20 mouse cellular contexts compared by ENCODE assay signal in the genomic region with DNA sequence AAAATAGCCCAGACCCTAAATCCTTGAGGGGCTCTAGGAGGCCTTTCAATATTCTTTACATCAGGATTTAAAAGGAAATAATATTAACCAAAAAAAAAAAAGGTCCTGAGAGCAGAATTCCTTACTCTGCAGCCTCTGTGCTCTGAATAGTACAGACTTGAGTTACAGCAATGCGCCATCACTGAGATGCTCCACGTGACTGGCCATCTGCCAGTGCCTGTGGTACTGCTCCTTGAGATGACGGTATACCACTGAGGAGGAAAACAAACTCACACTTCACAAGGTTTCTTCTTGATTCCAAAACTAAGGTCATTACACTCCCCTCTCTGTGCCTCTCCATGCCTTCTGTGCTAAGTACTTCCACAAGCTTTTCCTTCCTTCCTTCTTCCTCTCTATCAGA.
A peak's percentile ranks its signal among the peaks of the same experiment; 100 is the strongest.
DNase-seq lines count a peak whose midpoint lies in the region; ATAC-seq and TF ChIP-seq lines count a peak whose summit lies in the region.
"Had no signal": no experiment of that assay in that cellular context is flagged by ENCODE, and none has a peak within 500 bp of the region (broad histone marks: within the 10 kb centered on the region; RNA-seq: fewer than 3 reads in every experiment).

No protein-coding gene starts in this region.

- TF ChIP-seq CTCF in lung, postnatal 0 days (IDR thresholded peaks at IDR 0.05) = no peak

- no peak overlapping the region for H3K9ac ChIP-seq in forebrain, embryonic 14.5 days (ENCODE audit: low read length)
- H3K9ac ChIP-seq in forebrain, embryonic 15.5 days (replicated peaks) = no peak overlapping the region
- no peak overlapping the region for H3K9ac ChIP-seq in lung, postnatal 0 days (replicated peaks; ENCODE audit: low read depth)
- H3K9ac ChIP-seq: forebrain, postnatal 0 days; heart, embryonic 12.5 days; hindbrain, embryonic 14.5 days; intestine, embryonic 15.5 days had no signal

- H3K4me2 ChIP-seq in forebrain, embryonic 14.5 days (ENCODE audit: low read length) = no peak overlapping the region
- no peak overlapping the region for H3K4me2 ChIP-seq in forebrain, embryonic 15.5 days (replicated peaks)
- H3K4me2 ChIP-seq in lung, postnatal 0 days (replicated peaks; ENCODE audit: low read depth, low read length) = no peak overlapping the region
- H3K4me2 ChIP-seq: heart, embryonic 12.5 days; hindbrain, embryonic 14.5 days; intestine, embryonic 15.5 days had no signal

- 80% methylated on average over 3 of the region's 3 CpGs for WGBS in forebrain, embryonic 14.5 days
- WGBS in forebrain, embryonic 15.5 days = 75% methylated on average over 3 of the region's 3 CpGs
- WGBS in lung, postnatal 0 days = 51% methylated on average over 3 of the region's 3 CpGs

- ATAC-seq in forebrain, embryonic 14.5 days = no peak
- no peak for ATAC-seq in forebrain, embryonic 15.5 days (replicated peaks)
- ATAC-seq in lung, postnatal 0 days = no peak
- ATAC-seq in common myeloid progenitor, adult 5-6 weeks (replicated peaks; ENCODE audit: low read depth, poor library complexity, severe bottlenecking) = 0 out of 2 replicates have a peak, but pooled peaks have one; percentile 50
- ATAC-seq: CD4-positive, CD25-positive, alpha-beta regulatory T cell, adult 4 months; forebrain, postnatal 0 days; intestine, embryonic 15.5 days had no signal

- no peaks in the 10 kb centered on the region for H3K4me1 ChIP-seq in forebrain, embryonic 14.5 days (ENCODE audit: control insufficient read depth, insufficient read depth, low read length)
- H3K4me1 ChIP-seq in forebrain, embryonic 15.5 days = no peaks in the 10 kb centered on the region
- H3K4me1 ChIP-seq in lung, postnatal 0 days (ENCODE audit: insufficient read depth, low read depth, low read length) = no peaks in the 10 kb centered on the region
- H3K4me1 ChIP-seq: heart, embryonic 12.5 days; hindbrain, embryonic 10.5 days; intestine, embryonic 15.5 days had no signal

- H3K9me3 ChIP-seq in forebrain, embryonic 14.5 days (replicated peaks; ENCODE audit: control insufficient read depth, low read length) = no peaks in the 10 kb centered on the region
- no peaks in the 10 kb centered on the region for H3K9me3 ChIP-seq in forebrain, embryonic 15.5 days
- no peaks in the 10 kb centered on the region for H3K9me3 ChIP-seq in lung, postnatal 0 days (ENCODE audit: low read length)
- H3K9me3 ChIP-seq: G1E; heart, embryonic 12.5 days; hindbrain, embryonic 10.5 days; intestine, embryonic 15.5 days had no signal

- no peaks in the 10 kb centered on the region for H3K36me3 ChIP-seq in forebrain, embryonic 14.5 days (ENCODE audit: control insufficient read depth, insufficient read depth, low read length)
- no peaks in the 10 kb centered on the region for H3K36me3 ChIP-seq in forebrain, embryonic 15.5 days
- no peaks in the 10 kb centered on the region for H3K36me3 ChIP-seq in lung, postnatal 0 days (ENCODE audit: insufficient read depth, low read length)
- H3K36me3 ChIP-seq: G1E; heart, embryonic 12.5 days; hindbrain, embryonic 10.5 days; intestine, embryonic 15.5 days had no signal

- no peaks in the 10 kb centered on the region for H3K27me3 ChIP-seq in forebrain, embryonic 14.5 days (replicated peaks; ENCODE audit: control insufficient read depth, insufficient read depth, low read length)
- no peaks in the 10 kb centered on the region for H3K27me3 ChIP-seq in forebrain, embryonic 15.5 days
- H3K27me3 ChIP-seq in lung, postnatal 0 days (replicated peaks; ENCODE audit: insufficient read depth, low read length) = no peaks in the 10 kb centered on the region
- H3K27me3 ChIP-seq: heart, embryonic 12.5 days; intestine, embryonic 15.5 days had no signal

- no peak for TF ChIP-seq EP300 in lung, postnatal 0 days (IDR thresholded peaks at IDR 0.05)

- peak; percentile 22 for DNase-seq in forebrain, embryonic 14.5 days (ENCODE audit: low spot score)
- DNase-seq in lung, postnatal 10 days = peak; percentile 25
- DNase-seq in lung, postnatal 0 days (ENCODE audit: low spot score) = no peak
- DNase-seq in NIH3T3 (ENCODE audit: low read depth) = peak; percentile 21
- no peak for DNase-seq in ovary, postnatal 14 days (ENCODE audit: low spot score)
- DNase-seq: adrenal gland, postnatal 14 days; B cell, adult 2 months; cerebellum, adult 2 months; cerebellum, postnatal 36 days; forebrain, postnatal 0 days; gastrocnemius, adult 2 months; gastrocnemius, postnatal 25 days had no signal

- no peak overlapping the region for H3K27ac ChIP-seq in forebrain, embryonic 14.5 days (ENCODE audit: low read depth, low read length)
- H3K27ac ChIP-seq in forebrain, embryonic 15.5 days (replicated peaks) = no peak overlapping the region
- H3K27ac ChIP-seq in lung, postnatal 0 days (ENCODE audit: low read length) = no peak overlapping the region
- H3K27ac ChIP-seq: gastrocnemius, adult 2 months; hindbrain, embryonic 10.5 days; hindbrain, embryonic 14.5 days; intestine, embryonic 15.5 days had no signal

- no peak overlapping the region for H3K4me3 ChIP-seq in forebrain, embryonic 14.5 days (ENCODE audit: low read depth, low read length)
- H3K4me3 ChIP-seq in forebrain, embryonic 15.5 days = no peak overlapping the region
- no peak overlapping the region for H3K4me3 ChIP-seq in lung, postnatal 0 days (ENCODE audit: low read depth, low read length)
- H3K4me3 ChIP-seq: gastrocnemius, adult 2 months; heart, embryonic 12.5 days; hindbrain, embryonic 10.5 days; intestine, embryonic 15.5 days had no signal

Comparison
In these comparisons a context has a peak if more than half of its experiments do, and no peak if none do; other contexts are left out.
1. DNase-seq: peak in forebrain, embryonic 14.5 days (single experiment), lung, postnatal 10 days (single experiment) and NIH3T3 (single experiment); none in lung, postnatal 0 days (single experiment) and ovary, postnatal 14 days (single experiment).